Mouse (Mus musculus) bone marrow macrophage, adult 2 months (primary cell): ENCODE data around the gene Vmn1r18. TPM values are rescaled to one million over a fixed set of nuclear protein-coding genes. Genes with fewer than 3 reads are reported as not detected.
"Not testable (repeated sequence)": the region's sequence is repeated elsewhere in the genome, so short reads cannot be mapped to it uniquely, and the experiment has no call there.

Source experiments
- H3K27ac ChIP-seq: 2 replicates; pipeline ENCODE4 v1.5.1; 2012; ENCODE audit warnings: low read depth, low read length; ENCODE audit not compliant: insufficient read depth
- H3K4me1 ChIP-seq: 2 replicates; pipeline ENCODE4 v1.6.1; 2012; ENCODE audit warnings: low read length; ENCODE audit not compliant: control insufficient read depth, insufficient read depth
- H3K4me3 ChIP-seq: 2 replicates; pipeline ENCODE4 v1.5.1; 2012; ENCODE audit warnings: mild to moderate bottlenecking, low read length, moderate library complexity; ENCODE audit not compliant: insufficient read depth
- CTCF ChIP-seq: IDR thresholded peaks from 2 replicates; pipeline ENCODE4 v1.5.1; 2012; ENCODE audit warnings: low read depth, mild to moderate bottlenecking, low read length, moderate library complexity
- POLR2A ChIP-seq: IDR thresholded peaks from 2 replicates; pipeline ENCODE4 v1.6.1; 2012; ENCODE audit warnings: mild to moderate bottlenecking, low read depth, low read length, borderline replicate concordance
- polyA plus RNA-seq: library from polyadenylated mRNA; stranded (reverse); fragments of >200 nt; gene quantifications from 2 replicates; pipeline ENCODE4 v1.2.4, GENCODE M21; 2012; ENCODE audit not compliant: missing spikeins, insufficient read depth, insufficient read length

The Vmn1r18 gene
- 0.05 TPM in 1 of 2 replicates, not detected in the other for polyA plus RNA-seq

GRCm38 (mm10) chr6:57395683-57396082, at the start of gene Vmn1r18:
TSS of gene Vmn1r18 (minus strand) at chr6:57395783.
- no peak within 1 kb of the TSS for H3K4me3 ChIP-seq
- TF ChIP-seq POLR2A (no peak), CTCF (no peak)
- H3K4me1 ChIP-seq, result no peaks in the 10 kb centered on the region
- H3K27ac ChIP-seq, result no peak within 1 kb of the TSS

- Histone ChIP-seq H3K27ac (no peak overlapping the region), H3K4me3 (no peak overlapping the region)
- TF ChIP-seq POLR2A (no peak), CTCF (no peak)
These were observed 35.6 kb upstream of the Vmn1r18 start for GRCm38 (mm10) chr6:57431196-57431595.

GRCm38 (mm10) chr6:57428630-57429029, 33.0 kb upstream of the Vmn1r18 start, which contains the start of gene Vmn1r20:
TSS of gene Vmn1r20 (plus strand) at chr6:57428930.
- no peak for TF ChIP-seq CTCF
- TF ChIP-seq POLR2A, result no peak
- Histone ChIP-seq H3K27ac (no peak within 1 kb of the TSS), H3K4me3 (no peak within 1 kb of the TSS), H3K4me1 (no peaks in the 10 kb centered on the region)

More at GRCm38 (mm10) chr6:57431196-57431595, 35.6 kb upstream of the Vmn1r18 start:
- H3K4me1 ChIP-seq, result no peaks in the 10 kb centered on the region

- H3K4me3 ChIP-seq, H3K27ac ChIP-seq, H3K4me1 ChIP-seq: not testable (repeated sequence)
These were observed 7.9 kb upstream of the Vmn1r18 start, which contains the start of gene Vmn1r19 for GRCm38 (mm10) chr6:57403480-57403879. TSS of gene Vmn1r19 (plus strand) at chr6:57403780.

GRCm38 (mm10) chr6:57367496-57367895, 28.1 kb downstream of the Vmn1r18 start:
- no peaks in the 10 kb centered on the region for H3K4me1 ChIP-seq
- no peak overlapping the region for H3K4me3 ChIP-seq
- no peak for TF ChIP-seq CTCF
- TF ChIP-seq POLR2A, result no peak
- H3K27ac ChIP-seq, result no peak overlapping the region

GRCm38 (mm10) chr6:57365866-57366265, 29.7 kb downstream of the Vmn1r18 start:
- H3K4me1 ChIP-seq, H3K4me3 ChIP-seq: not testable (repeated sequence)

GRCm38 (mm10) chr6:57363627-57364026, 32.0 kb downstream of the Vmn1r18 start, which contains the start of gene Vmn1r17:
TSS of gene Vmn1r17 (minus strand) at chr6:57363727.
- no peaks in the 10 kb centered on the region for H3K4me1 ChIP-seq
- no peak within 1 kb of the TSS for H3K4me3 ChIP-seq
- no peak within 1 kb of the TSS for H3K27ac ChIP-seq
- no peak for TF ChIP-seq CTCF
- TF ChIP-seq POLR2A, result no peak

More at GRCm38 (mm10) chr6:57365866-57366265, 29.7 kb downstream of the Vmn1r18 start:
- H3K27ac ChIP-seq, result not testable (repeated sequence)

- H3K4me1 ChIP-seq, result no peaks in the 10 kb centered on the region
- TF ChIP-seq POLR2A (no peak), CTCF (no peak)
- no peak overlapping the region for H3K27ac ChIP-seq
- no peak overlapping the region for H3K4me3 ChIP-seq
These were observed 38.7 kb downstream of the Vmn1r18 start for GRCm38 (mm10) chr6:57356864-57357263.

GRCm38 (mm10) chr6:57329394-57329793, 66.2 kb downstream of the Vmn1r18 start, which contains the start of gene Vmn1r16:
TSS of gene Vmn1r16 (minus strand) at chr6:57329494.
- Histone ChIP-seq H3K27ac (no peak within 1 kb of the TSS), H3K4me1 (no peaks in the 10 kb centered on the region), H3K4me3 (no peak within 1 kb of the TSS)
- TF ChIP-seq POLR2A, result no peak
- TF ChIP-seq CTCF, result no peak

Other genes starting within 250 kb of the Vmn1r18 start
- gene Vmn1r12, start 238.9 kb downstream of the Vmn1r18 start, polyA plus RNA-seq, result 0.89 TPM in 1 of 2 replicates, not detected in the other
- not detected in 2 replicates for gene Vmn1r13, start 192.5 kb downstream of the Vmn1r18 start, polyA plus RNA-seq
- gene Vmn1r14, start 164.1 kb downstream of the Vmn1r18 start, polyA plus RNA-seq, result not detected in 2 replicates
- gene Vmn1r15, start 137.8 kb downstream of the Vmn1r18 start, polyA plus RNA-seq, result not detected in 2 replicates
- not detected in 2 replicates for gene Vmn1r16, start 66.3 kb downstream of the Vmn1r18 start, polyA plus RNA-seq
- gene Vmn1r17, start 32.1 kb downstream of the Vmn1r18 start, polyA plus RNA-seq, result not detected in 2 replicates
- gene Vmn1r19, start 8.0 kb upstream of the Vmn1r18 start, polyA plus RNA-seq, result not detected in 2 replicates
- not detected in 2 replicates for gene Vmn1r20, start 33.1 kb upstream of the Vmn1r18 start, polyA plus RNA-seq
- 10.2 and 16.2 TPM in 2 replicates for gene Ppm1k, start 139.7 kb upstream of the Vmn1r18 start, polyA plus RNA-seq
- gene Herc6, start 185.2 kb upstream of the Vmn1r18 start, polyA plus RNA-seq, result 37.9 and 53.1 TPM in 2 replicates